Mouse (Mus musculus) c-Kit-positive CD71-negative TER-119-negative erythroid progenitor cells, embryonic 14.5 days (primary cell): ENCODE results near the gene Ctnnal1.

Source experiments
- DNase-seq: peaks from one replicate; pipeline ENCODE4 v3.0.0-alpha.2; 2013; ENCODE audit warnings: low read depth

The Ctnnal1 gene

GRCm38 (mm10) chr4:56861551-56861950 lies 3.4 kb downstream of the Ctnnal1 start:
- DNase-seq = no peak

GRCm38 (mm10) chr4:56858733-56859132 lies 6.3 kb downstream of the Ctnnal1 start:
- no peak for DNase-seq

DNA sequence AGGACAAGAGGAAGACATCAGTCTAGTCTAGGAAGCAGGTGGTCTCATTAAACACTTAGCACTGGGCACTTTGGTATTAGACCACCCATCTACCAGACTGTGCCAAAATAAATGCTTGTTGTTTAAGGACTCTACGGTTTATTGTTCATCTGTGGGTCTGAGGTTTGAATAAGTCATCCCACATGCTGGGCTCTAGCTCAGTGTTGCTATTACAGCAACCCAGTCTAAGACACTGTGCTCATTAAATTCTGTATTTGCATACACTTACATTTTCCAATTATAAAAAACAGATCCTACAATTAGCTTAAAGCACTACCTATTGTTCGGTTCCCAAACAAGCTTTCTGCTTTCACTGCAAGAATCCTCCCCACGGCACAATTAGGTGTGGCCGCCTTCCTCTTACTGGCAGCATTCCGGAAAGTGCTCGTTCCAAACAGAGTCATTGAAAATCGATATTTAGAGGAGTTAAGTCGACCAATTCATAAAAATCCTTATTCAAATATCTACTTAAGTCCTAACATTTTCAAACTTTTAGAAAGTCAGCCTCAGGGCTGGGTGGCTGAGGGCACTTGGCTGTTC lies 8.5 kb downstream of the Ctnnal1 start:
- no peak for DNase-seq

DNA sequence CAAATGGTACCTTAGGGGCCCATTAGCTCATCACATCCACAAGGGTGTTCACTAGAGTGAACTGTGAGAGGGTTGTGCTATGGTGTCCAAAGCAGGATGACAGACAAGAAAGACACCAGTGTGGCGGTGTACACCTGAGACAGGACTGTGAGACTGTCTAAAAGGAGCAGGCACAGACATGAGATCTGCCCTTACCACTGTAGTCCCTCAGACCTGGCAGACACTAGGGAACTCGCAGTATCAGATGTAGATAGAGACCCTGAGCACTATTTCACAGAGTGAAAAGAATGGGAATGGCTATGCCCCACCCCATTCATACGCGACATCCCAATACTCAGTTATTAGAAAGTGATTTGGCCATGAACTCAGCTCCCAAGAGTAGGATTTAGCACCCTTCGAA lies 9.1 kb downstream of the Ctnnal1 start:
- DNase-seq = no peak

- DNase-seq = no peak
These were observed 14.3 kb downstream of the Ctnnal1 start for GRCm38 (mm10) chr4:56850724-56851123.

DNA sequence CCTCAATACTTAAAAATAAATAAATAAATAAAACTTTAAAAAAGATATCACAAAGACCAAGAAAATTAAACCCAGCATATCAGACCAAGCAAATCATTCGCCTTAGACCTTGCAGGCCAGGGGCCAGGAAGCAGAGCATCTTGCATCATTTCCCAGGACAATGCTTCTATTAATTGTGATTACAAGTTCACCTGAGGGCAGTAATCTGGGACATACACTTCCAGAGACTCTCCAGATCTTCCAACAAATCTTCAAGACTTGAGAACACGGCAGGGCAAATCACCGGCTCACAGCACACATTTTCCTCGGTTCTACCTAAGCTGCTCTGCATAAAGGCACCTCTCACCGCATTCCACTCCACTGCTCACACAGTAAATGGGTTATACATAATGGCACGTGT lies 16.9 kb downstream of the Ctnnal1 start:
- DNase-seq = no peak

DNA sequence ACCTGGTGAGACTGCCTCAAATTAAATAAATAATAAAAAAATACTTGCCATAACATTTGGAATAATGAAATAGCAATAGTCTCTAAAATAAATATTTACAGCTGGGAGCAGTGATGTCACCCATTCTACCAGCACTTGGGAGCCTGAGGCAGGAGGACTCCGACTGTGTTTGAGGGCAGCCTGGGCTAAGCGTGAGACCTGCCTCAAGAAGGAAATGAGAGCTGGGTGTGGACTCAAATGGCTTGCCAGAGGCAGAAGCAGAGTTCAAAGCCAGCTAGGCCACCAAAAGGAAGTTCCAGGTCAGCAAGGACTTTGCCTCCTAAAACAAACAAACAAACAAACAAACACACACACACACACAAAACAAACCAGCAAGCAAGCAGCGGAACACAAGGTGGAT lies 17.6 kb downstream of the Ctnnal1 start:
- DNase-seq = no peak

DNA sequence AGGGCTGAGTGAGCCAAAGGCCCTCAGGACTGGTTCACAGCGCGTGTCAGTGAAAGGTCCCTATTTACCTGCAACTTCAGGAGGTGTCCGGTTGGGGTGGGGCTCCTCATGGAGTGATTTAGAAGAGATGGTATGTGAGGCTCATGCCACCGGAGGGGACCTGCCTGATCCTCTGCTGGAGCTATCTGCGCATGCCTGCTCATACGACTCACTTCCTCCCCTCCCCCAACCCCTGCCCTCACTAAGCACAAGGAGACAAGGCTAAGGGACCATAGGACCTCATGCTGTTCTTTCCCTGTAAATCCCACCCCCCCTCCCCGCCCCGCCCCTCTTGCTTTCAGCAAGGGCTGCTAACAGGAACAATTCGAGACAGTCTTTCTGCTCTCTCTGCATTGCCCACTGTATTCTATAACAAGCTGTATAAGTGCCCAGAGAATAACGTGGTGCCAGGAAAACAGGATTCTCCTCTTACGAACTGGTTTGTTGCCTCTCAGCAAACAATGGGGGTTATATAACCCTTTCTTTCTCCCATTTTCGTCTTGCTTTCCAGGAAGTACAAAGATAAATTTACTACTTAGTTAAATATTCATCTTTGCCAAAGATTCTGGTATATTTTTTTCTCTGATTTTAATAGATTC lies 19.0 kb downstream of the Ctnnal1 start:
- no peak for DNase-seq

DNA sequence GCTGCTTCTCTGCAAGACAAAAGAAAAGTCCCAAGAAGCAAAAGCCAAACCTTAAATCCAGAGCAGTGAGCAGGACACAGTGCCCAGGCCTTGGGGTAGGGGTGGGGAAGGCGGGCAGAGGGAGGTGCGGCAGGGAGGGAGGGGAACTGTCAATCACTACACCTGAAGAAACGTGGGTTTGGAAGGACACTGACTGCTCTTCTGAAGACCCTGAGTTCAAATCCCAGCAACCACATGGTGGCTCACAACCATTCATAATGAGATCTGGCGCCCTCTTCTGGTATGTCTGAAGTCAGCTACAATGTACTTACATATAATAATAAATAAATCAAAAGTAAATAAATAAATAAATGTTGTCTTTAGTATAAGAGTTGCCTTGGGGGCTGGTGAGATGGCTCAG lies 20.1 kb downstream of the Ctnnal1 start:
- DNase-seq = no peak

DNA sequence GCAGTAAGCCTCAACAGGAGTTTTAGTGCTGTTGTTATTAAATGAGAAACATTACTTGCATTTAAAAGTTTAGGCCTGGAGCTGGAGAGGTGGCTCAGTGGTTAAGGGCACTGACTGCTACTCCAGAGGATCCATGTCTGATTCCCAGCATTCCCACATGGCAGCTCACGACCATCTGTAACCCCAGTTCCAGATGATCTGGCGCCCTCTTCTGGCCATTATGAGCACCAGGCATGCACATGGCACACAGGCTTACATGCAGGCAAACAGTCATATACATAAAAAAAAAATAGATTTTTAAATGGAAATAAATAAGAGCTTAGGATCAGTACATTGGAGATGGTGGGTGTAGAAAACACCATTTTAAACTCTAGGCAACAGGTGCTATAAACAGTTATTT lies 21.0 kb downstream of the Ctnnal1 start:
- DNase-seq = no peak

- no peak for DNase-seq
These were observed 22.5 kb downstream of the Ctnnal1 start for GRCm38 (mm10) chr4:56842501-56842900.

DNA sequence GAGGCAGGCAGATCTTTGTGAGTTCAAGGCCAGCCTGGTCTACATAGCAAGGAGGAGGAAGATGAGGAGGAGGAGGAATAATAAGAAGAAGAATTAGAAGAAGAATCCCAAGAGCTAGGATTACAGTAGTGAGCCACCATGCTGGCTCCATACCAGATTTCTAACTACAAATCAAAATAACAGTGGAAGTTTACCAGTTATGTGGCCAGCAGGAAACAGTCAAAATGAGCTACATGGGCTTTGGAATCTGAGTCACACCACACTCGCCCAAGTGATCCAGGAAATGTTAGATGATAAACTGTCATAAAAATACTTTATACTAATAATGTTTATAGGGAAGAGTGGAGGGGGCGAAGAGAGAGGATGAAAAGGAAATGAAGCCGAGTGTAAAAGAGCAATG lies 24.7 kb downstream of the Ctnnal1 start:
- no peak for DNase-seq

- DNase-seq = no peak
These were observed 27.3 kb downstream of the Ctnnal1 start for GRCm38 (mm10) chr4:56837661-56838060.

DNA sequence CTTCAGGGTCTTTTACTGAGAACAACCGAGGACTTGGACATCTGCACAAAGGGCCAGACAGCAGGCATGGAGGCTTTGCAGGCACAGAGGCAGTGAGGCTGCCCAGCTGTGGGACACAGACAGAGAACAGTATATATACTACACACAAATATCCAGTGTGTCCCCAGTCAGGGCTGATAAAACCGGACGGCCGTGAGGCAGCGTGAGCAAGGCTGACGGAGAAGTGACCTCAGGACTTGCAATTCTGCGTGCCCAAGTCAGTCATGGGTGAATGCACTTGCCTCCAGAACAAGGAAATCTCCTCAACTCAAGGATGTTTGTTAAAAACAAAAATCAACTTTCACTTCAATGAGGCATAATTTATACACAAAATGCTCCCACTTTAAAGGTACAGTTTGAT lies 33.0 kb downstream of the Ctnnal1 start:
- no peak for DNase-seq

GRCm38 (mm10) chr4:56831013-56831609 lies 33.9 kb downstream of the Ctnnal1 start:
- no peak for DNase-seq

- no peak for DNase-seq
These were observed 35.5 kb downstream of the Ctnnal1 start for GRCm38 (mm10) chr4:56829511-56829921.

- no peak for DNase-seq
These were observed 36.1 kb downstream of the Ctnnal1 start for GRCm38 (mm10) chr4:56828932-56829331.

- DNase-seq = no peak
These were observed 40.8 kb downstream of the Ctnnal1 start for GRCm38 (mm10) chr4:56824231-56824630.

GRCm38 (mm10) chr4:56820017-56820550 lies 44.9 kb downstream of the Ctnnal1 start:
- DNase-seq = no peak

DNA sequence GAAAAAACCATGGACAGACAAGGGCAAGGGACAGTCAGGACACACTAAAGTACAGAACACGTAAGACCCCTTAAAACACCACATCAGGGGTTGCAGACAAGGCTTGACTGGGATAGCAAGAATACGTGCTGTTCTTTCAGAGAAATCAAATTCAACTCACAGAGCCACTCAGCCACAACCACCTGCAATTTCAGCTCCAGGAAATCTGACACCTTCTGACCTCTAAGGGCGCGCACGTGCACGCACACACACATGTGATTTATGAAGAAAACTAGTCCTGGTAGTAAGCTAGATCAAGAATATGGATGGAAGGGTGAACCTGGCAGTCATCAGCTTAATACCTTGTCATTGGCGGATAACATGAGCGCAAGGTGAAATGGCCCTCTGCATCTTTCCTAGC lies 49.9 kb downstream of the Ctnnal1 start:
- no peak for DNase-seq

- DNase-seq = no peak
These were observed 52.9 kb downstream of the Ctnnal1 start for GRCm38 (mm10) chr4:56812096-56812495.

DNA sequence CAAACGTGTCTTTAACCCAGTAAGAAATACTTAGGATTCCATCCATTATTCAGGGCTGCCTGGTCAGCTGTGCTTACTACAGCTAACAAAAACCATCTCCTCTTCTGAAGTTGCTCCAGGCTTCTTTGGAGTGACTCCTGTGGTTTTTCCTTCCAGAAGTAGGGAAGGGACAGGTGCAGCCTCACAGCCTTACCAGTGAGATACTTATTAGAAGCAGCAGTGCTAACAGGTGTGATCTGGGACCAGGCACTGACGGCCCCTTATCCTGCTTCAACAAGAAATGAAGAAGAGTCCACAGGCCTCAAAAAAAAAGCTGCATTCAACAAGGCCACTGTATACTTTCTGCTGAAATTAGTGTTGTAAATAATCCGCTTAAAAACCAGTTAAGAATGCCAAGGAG lies 53.3 kb downstream of the Ctnnal1 start:
- no peak for DNase-seq

GRCm38 (mm10) chr4:56809050-56809449 lies 55.9 kb downstream of the Ctnnal1 start:
- no peak for DNase-seq
